Mouse (Mus musculus) thymus, adult 2 months (tissue): ENCODE results near the gene Syngr1. TPM values are rescaled to one million over a fixed set of nuclear protein-coding genes. Genes with fewer than 3 reads are reported as not detected.

Source experiments
- DNase-seq: peaks from one replicate; pipeline ENCODE4 v3.0.0; 2021
- H3K27ac ChIP-seq: fragments of 200-500 bp; 2 replicates; pipeline ENCODE4 v1.5.1; 2012; ENCODE audit warnings: low read length, control low read depth; ENCODE audit not compliant: control insufficient read depth, insufficient read depth
- H3K27me3 ChIP-seq: fragments of 200-500 bp; 2 replicates; pipeline ENCODE4 v1.6.1; 2012; ENCODE audit warnings: mild to moderate bottlenecking, low read length, moderate library complexity, mixed read lengths; ENCODE audit not compliant: control insufficient read depth, insufficient read depth
- H3K36me3 ChIP-seq: fragments of 200-500 bp; 2 replicates; pipeline ENCODE4 v1.6.1; 2012; ENCODE audit warnings: mild to moderate bottlenecking, low read length, moderate library complexity; ENCODE audit not compliant: control insufficient read depth, insufficient read depth
- H3K4me1 ChIP-seq: fragments of 200-500 bp; replicated peaks from 2 replicates; pipeline ENCODE4 v1.6.1; 2012; ENCODE audit warnings: low read length; ENCODE audit not compliant: control insufficient read depth, insufficient read depth
- H3K4me3 ChIP-seq: fragments of 200-500 bp; 2 replicates; pipeline ENCODE4 v1.5.1; 2012; ENCODE audit warnings: mild to moderate bottlenecking, low read length, control low read depth, moderate library complexity; ENCODE audit not compliant: control insufficient read depth, insufficient read depth
- CTCF ChIP-seq: fragments of 200-500 bp; IDR thresholded peaks from 2 replicates; pipeline ENCODE4 v1.5.1; 2012; ENCODE audit warnings: mild to moderate bottlenecking, control low read depth, low read length, moderate library complexity, borderline replicate concordance; ENCODE audit not compliant: control insufficient read depth, poor library complexity, insufficient read depth; ENCODE audit errors: extremely low read depth
- POLR2A ChIP-seq: fragments of 200-500 bp; IDR thresholded peaks from 2 replicates; pipeline ENCODE4 v1.6.1; 2012; ENCODE audit warnings: mild to moderate bottlenecking, low read length, control low read depth, moderate library complexity; ENCODE audit not compliant: control insufficient read depth, poor library complexity, insufficient read depth; ENCODE audit errors: extremely low read depth
- WGBS: fragments of 180-500 bp; shearing (Covaris S2); methylation state at CpG from one replicate; pipeline ENCODE4 v1.1.7; 2018; 5-methylcytosine and 5-hydroxymethylcytosine counted together
- polyA plus RNA-seq: library from polyadenylated mRNA; depleted of rRNA; stranded (reverse); fragments of >200 nt; gene quantifications from 2 replicates; pipeline ENCODE4 v1.2.3, GENCODE M21; 2012

The Syngr1 gene
- polyA plus RNA-seq, 1 experiment: 121 TPM

GRCm38 (mm10) chr15:80137945-80138791, 47.0 kb downstream of the Syngr1 start:
- H3K36me3 ChIP-seq: peaks cover 14% of the 10 kb centered on the region; the same call in 1 of the 2 replicates
- TF ChIP-seq POLR2A (no peak), CTCF (no peak)
- H3K4me1 ChIP-seq: peaks cover 19% of the 10 kb centered on the region
- no peak overlapping the region for H3K27ac ChIP-seq
- no peak overlapping the region for H3K4me3 ChIP-seq
- no peak for DNase-seq
- WGBS: 73% methylated on average over 17 of the region's 17 CpGs
- no peaks in the 10 kb centered on the region for H3K27me3 ChIP-seq

GRCm38 (mm10) chr15:80140302-80140701, 49.2 kb downstream of the Syngr1 start:
- DNase-seq: no peak
- no peaks in the 10 kb centered on the region for H3K27me3 ChIP-seq
- H3K27ac ChIP-seq: no peak overlapping the region
- WGBS: 96% methylated on average over 2 of the region's 2 CpGs
- H3K4me3 ChIP-seq: no peak overlapping the region
- H3K4me1 ChIP-seq: peaks cover 6% of the 10 kb centered on the region
- H3K36me3 ChIP-seq: peaks cover 16% of the 10 kb centered on the region; the same call in 1 of the 2 replicates
- TF ChIP-seq CTCF (no peak), POLR2A (no peak)

- WGBS: 97% methylated on average over 3 of the region's 3 CpGs
- no peak for DNase-seq
- Histone ChIP-seq H3K4me1 (peaks cover 9% of the 10 kb centered on the region), H3K36me3 (peaks cover 16% of the 10 kb centered on the region; the same call in 1 of the 2 replicates), H3K4me3 (no peak overlapping the region), H3K27me3 (no peaks in the 10 kb centered on the region), H3K27ac (no peak overlapping the region)
- TF ChIP-seq CTCF (no peak), POLR2A (no peak)
Observed at GRCm38 (mm10) chr15:80140878-80141277, 49.7 kb downstream of the Syngr1 start.

- TF ChIP-seq POLR2A (no peak), CTCF (no peak)
Observed at GRCm38 (mm10) chr15:80142130-80142529, 51.0 kb downstream of the Syngr1 start.

GRCm38 (mm10) chr15:80143760-80144159, 52.6 kb downstream of the Syngr1 start:
- H3K36me3 ChIP-seq: peaks cover 16% of the 10 kb centered on the region; the same call in 1 of the 2 replicates
- WGBS: 95% methylated on average over 6 of the region's 6 CpGs
- TF ChIP-seq CTCF: no peak
- TF ChIP-seq POLR2A: no peak
- peaks cover 27% of the 10 kb centered on the region for H3K4me1 ChIP-seq
- no peak overlapping the region for H3K4me3 ChIP-seq
- H3K27ac ChIP-seq: no peak overlapping the region
- H3K27me3 ChIP-seq: no peaks in the 10 kb centered on the region
- DNase-seq: no peak

More at GRCm38 (mm10) chr15:80142130-80142529, 51.0 kb downstream of the Syngr1 start:
- H3K27me3 ChIP-seq: no peaks in the 10 kb centered on the region
- H3K27ac ChIP-seq: no peak overlapping the region
- DNase-seq: no peak
- peaks cover 16% of the 10 kb centered on the region; the same call in 1 of the 2 replicates for H3K36me3 ChIP-seq
- peaks cover 17% of the 10 kb centered on the region for H3K4me1 ChIP-seq
- H3K4me3 ChIP-seq: no peak overlapping the region
- WGBS: 98% methylated on average over 3 of the region's 3 CpGs

- Histone ChIP-seq H3K36me3 (peaks cover 16% of the 10 kb centered on the region; the same call in 1 of the 2 replicates), H3K4me3 (no peak overlapping the region), H3K4me1 (peaks cover 42% of the 10 kb centered on the region), H3K27ac (no peak overlapping the region), H3K27me3 (no peaks in the 10 kb centered on the region)
- TF ChIP-seq CTCF (no peak), POLR2A (no peak)
- no peak for DNase-seq
- 98% methylated on average over 5 of the region's 5 CpGs for WGBS
Observed at GRCm38 (mm10) chr15:80145397-80145796, 54.3 kb downstream of the Syngr1 start.

GRCm38 (mm10) chr15:80146153-80146552, 55.0 kb downstream of the Syngr1 start:
- TF ChIP-seq POLR2A (no peak), CTCF (no peak)
- Histone ChIP-seq H3K27me3 (no peaks in the 10 kb centered on the region), H3K4me3 (no peak overlapping the region), H3K4me1 (peaks cover 43% of the 10 kb centered on the region), H3K27ac (no peak overlapping the region), H3K36me3 (peaks cover 12% of the 10 kb centered on the region; the same call in 1 of the 2 replicates)
- DNase-seq: no peak
- WGBS: 13% methylated on average over 6 of the region's 6 CpGs
